Mouse (Mus musculus) cerebellum, postnatal 10 days (tissue): ENCODE measurements at regions not wholly inside any gene's neighbourhood (a gene's known extent, or its start where the extent isn't known, plus 50 kb on each side); places are given as distances from the start of the nearest gene placed in this dataset.

ENCODE experiments used
- DNase-seq, 2 experiments: peaks; one replicate each; pipeline ENCODE4 v3.0.0; 2021; ENCODE audit warnings: mixed read lengths in 2 of 2

DNA sequence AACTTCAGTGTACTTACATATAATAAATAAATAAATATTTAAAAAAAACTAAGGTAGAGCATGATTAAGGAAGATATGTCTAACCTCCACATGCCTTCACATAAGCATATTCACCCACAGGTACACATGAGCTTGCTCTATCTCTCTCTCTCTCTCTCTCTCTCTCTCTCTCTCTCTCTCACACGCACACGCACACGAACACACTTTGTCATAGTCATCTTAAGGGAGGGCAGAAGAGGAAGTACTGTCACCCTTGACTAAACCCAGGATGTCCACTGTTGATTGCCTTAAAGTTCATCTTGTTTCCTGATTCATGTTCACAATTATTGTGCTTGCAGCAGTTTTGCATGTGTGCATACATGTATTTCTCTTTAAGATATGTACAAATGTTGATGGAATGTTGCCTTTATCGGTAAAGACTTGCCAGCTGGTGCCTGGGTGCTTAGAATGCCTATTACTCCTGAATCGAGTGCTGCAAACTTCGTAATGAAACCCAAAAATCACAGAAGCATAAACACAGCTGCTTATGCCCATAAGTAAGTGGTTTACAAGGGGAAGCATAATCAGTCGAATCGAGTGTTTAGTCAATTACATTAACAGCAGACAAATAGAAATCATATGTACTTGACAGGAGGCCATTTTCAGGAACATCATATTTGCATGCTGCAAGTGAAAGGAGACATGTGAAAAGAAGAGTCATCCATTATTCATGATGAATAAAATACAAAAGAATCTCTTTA is 84.3 kb downstream of the Tmem168 start:
- no peak for DNase-seq

DNA sequence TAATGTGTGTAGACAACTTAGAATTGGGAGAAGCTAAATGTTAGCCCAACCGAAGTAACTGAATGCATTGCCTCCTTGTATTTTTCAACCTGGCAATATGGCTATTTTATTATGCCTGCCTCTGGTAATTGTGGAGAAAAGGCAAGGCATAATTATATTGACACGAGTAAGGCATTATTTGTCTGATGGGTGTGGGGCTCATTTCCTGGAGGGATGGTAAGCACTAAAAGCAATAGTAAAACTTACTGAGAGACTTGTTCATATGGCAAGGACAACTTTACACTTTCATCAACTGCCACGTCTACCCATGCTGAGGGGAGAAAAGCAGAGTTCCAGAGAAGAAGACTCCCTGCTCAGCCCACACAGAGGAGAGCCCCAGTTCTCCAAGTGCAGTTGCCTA is 93.8 kb downstream of the Tmem168 start:
- DNase-seq: no peak

- DNase-seq: no peak
Observed at GRCm38 (mm10) chr6:13476493-13477129, 131.3 kb downstream of the Tmem168 start.

- no peak for DNase-seq
Observed at GRCm38 (mm10) chr6:13449160-13449787, 158.6 kb downstream of the Tmem168 start.

DNA sequence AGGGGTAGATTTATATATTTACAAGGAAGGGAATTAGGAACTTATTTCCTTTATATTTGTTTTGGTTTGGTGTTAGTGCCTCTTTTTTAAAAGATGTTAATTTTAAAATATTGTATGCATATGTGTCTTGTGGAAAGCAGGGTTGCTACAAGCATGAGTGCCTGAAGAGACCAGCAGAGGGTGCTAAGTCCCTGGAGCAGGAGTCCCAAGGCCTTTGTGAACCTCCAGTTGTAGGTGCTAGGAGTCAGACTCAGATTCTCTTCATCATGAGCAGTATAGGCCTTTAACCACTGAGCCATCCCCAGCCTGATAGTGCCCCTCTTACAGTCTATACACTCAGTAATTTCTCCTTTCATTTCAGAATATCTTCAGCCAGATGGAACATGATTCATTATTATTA is 189.0 kb upstream of the Vwde start:
- peak; percentile 60 to 62 for DNase-seq

DNA sequence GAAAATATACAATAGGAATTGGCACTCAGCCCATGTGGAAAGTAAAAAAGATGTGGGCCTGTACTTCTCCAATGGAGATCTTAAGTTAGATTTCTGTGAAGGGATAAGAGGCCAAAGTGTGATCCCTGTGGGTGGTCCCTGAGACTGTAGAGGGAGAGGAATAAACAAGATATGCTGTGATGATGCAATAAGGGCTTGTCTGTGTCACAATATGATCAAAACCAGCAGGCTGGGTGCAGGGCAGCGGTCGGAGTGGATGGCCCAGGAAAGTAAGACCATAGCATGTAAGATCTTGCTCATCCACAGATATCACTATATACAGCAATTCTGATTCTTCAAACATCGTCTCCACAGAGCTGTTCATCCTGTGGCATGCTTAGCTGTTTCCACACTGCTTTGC is 188.3 kb upstream of the Vwde start:
- no peak for DNase-seq

GRCm38 (mm10) chr6:13384469-13384868 is 159.7 kb upstream of the Vwde start:
- no peak for DNase-seq

DNA sequence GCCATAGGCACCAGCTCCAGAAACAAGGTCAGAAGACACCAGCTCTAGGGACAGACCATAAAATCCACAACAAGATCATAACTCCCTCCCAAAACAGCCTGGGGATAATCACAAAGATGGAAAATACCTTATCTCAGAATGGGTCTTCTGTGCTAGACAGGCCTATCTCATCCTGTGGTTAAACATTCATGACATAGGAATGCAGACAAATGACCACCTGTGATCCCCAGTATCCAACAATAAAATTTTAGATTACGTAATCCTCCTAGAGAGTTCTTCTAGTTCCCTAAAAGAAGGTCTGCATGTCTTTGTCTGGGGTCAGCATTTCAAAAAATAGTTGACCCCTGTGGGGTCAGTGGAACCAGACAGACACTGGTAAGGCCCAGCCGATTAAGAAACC is 158.4 kb upstream of the Vwde start:
- DNase-seq: no peak

- DNase-seq: no peak
Observed at GRCm38 (mm10) chr6:13380819-13381218, 156.1 kb upstream of the Vwde start.

DNA sequence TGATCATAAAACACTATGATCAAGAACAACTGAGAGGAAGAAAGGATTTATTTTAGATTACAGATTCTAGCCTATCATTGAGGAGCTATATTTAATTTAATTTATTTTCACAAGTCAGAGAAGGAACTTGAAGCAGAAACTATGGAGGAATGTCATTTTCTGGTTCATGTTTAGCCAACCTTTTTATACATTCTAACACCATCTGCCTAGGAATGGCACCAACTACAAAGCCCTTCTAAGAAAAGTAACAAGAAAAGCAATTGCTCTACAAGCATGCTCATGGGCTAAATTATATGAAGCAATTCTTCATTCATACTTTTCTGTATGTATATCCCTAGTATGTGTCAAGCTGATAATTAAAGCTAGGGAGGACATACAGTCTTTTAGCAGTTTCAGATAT is 155.0 kb upstream of the Vwde start:
- no peak for DNase-seq

- DNase-seq: no peak
Observed at GRCm38 (mm10) chr6:13373896-13374295, 149.1 kb upstream of the Vwde start.

DNA sequence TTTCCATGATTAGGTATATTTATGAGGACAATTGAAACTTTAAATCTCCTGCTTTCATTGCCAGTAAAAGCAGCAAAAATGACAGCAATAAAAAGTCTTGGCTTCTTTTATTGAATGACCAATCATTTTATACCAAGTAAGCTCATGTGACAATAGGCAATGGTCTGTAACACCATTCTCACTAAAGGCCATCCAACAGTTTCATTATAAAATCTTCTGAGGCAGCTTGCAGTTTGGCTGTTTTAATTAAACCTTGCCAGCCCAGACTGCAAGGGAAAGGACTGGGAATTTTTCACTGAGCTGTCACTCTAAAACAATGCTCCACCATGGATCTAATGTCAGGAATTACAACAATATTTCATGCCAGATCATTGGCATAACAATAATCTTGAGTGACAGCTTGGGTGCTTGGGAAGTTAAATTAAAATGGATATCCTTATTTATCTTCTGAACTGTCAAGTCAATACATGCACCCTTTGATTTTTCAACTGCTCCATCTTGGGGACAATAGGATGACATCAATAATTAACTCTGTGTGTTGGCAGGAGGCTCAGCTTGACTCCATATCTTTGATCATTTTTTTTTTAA is 145.0 kb upstream of the Vwde start:
- no peak for DNase-seq
